Mouse (Mus musculus) lung, postnatal 0 days (tissue): Measurements from ENCODE around the gene Wnt10b. TPM values are rescaled to one million over a fixed set of nuclear protein-coding genes. Genes with fewer than 3 reads are reported as not detected.

Source experiments
- ATAC-seq: fragments of 200-750 bp; cut with Nextera tagmentation; 2 replicates; pipeline ENCODE4 v1.8.0; 2017; ENCODE audit warnings: moderate library complexity
- DNase-seq: peaks from one replicate; pipeline ENCODE4 v3.0.0-alpha.2; 2016; ENCODE audit warnings: low spot score
- H3K27ac ChIP-seq: fragments of 300-500 bp; sonication (generic); 2 replicates; pipeline ENCODE4 v1.5.1; 2014; ENCODE audit warnings: antibody characterized with exemption, mild to moderate bottlenecking, low read length, mixed read lengths
- H3K27me3 ChIP-seq: fragments of 300-500 bp; sonication (generic); replicated peaks from 2 replicates; pipeline ENCODE4 v1.6.1; 2014; ENCODE audit warnings: low read length, mixed read lengths; ENCODE audit not compliant: insufficient read depth
- H3K36me3 ChIP-seq: fragments of 300-500 bp; sonication (generic); 2 replicates; pipeline ENCODE4 v1.6.1; 2014; ENCODE audit warnings: low read length, mixed read lengths; ENCODE audit not compliant: insufficient read depth
- H3K4me1 ChIP-seq: fragments of 300-500 bp; sonication (generic); 2 replicates; pipeline ENCODE4 v1.6.1; 2014; ENCODE audit warnings: antibody characterized with exemption, low read depth, low read length, mixed read lengths; ENCODE audit not compliant: insufficient read depth
- H3K4me2 ChIP-seq: fragments of 300-500 bp; sonication (generic); replicated peaks from 2 replicates; pipeline ENCODE4 v1.6.1; 2014; ENCODE audit warnings: low read depth, mild to moderate bottlenecking, low read length, moderate library complexity, mixed read lengths
- H3K4me3 ChIP-seq: fragments of 300-500 bp; sonication (generic); 2 replicates; pipeline ENCODE4 v1.5.1; 2014; ENCODE audit warnings: low read depth, low read length
- H3K9ac ChIP-seq: fragments of 300-500 bp; sonication (generic); replicated peaks from 2 replicates; pipeline ENCODE4 v1.6.1; 2014; ENCODE audit warnings: low read depth, mild to moderate bottlenecking
- H3K9me3 ChIP-seq: fragments of 300-500 bp; sonication (generic); 2 replicates; pipeline ENCODE4 v1.6.1; 2016; ENCODE audit warnings: low read length, mixed read lengths
- CTCF ChIP-seq: IDR thresholded peaks from 2 replicates; pipeline ENCODE4 v1.5.1; 2016; ENCODE audit warnings: antibody characterized with exemption, mild to moderate bottlenecking
- EP300 ChIP-seq: IDR thresholded peaks from 2 replicates; pipeline ENCODE4 v1.6.1; 2016; ENCODE audit warnings: antibody characterized with exemption, mild to moderate bottlenecking, control low read depth
- WGBS: fragments of 180-500 bp; shearing (Covaris S2); extraction: QIAGEN DNeasy Blood & Tissue Kit; methylation state at CpG from one replicate; pipeline ENCODE4 v1.1.7; 2014; 5-methylcytosine and 5-hydroxymethylcytosine counted together
- polyA plus RNA-seq: library from polyadenylated mRNA; unstranded; fragments of >200 nt; fragmentation: Nextera tagmentation; extraction: Ambion mirVana; gene quantifications from 2 replicates; pipeline ENCODE4 v1.2.1, GENCODE M21; 2015

Gene Wnt10b
- polyA plus RNA-seq, 1 experiment from 2014 or later, result 0.13 TPM

GRCm38 (mm10) chr15:98726746-98727145 lies 51.2 kb downstream of the Wnt10b start:
- H3K27ac ChIP-seq, result no peak overlapping the region
- WGBS, result 47% methylated on average over 7 of the region's 7 CpGs
- no peaks in the 10 kb centered on the region for H3K36me3 ChIP-seq
- no peaks in the 10 kb centered on the region for H3K9me3 ChIP-seq
- no peaks in the 10 kb centered on the region for H3K27me3 ChIP-seq
- DNase-seq (no peak), ATAC-seq (no peak)
- TF ChIP-seq CTCF (no peak), EP300 (no peak)
- no peak overlapping the region for H3K4me3 ChIP-seq
- H3K4me2 ChIP-seq, result peak overlapping the region; percentile 96
- no peak overlapping the region; the same call in 1 of the 2 replicates for H3K9ac ChIP-seq
- peaks cover 12% of the 10 kb centered on the region for H3K4me1 ChIP-seq

GRCm38 (mm10) chr15:98726079-98726478 lies 51.9 kb downstream of the Wnt10b start:
- Histone ChIP-seq H3K4me3 (no peak overlapping the region), H3K27ac (no peak overlapping the region), H3K4me2 (no peak overlapping the region), H3K36me3 (no peaks in the 10 kb centered on the region), H3K9ac (no peak overlapping the region), H3K27me3 (no peaks in the 10 kb centered on the region), H3K9me3 (no peaks in the 10 kb centered on the region), H3K4me1 (peaks cover 12% of the 10 kb centered on the region)
- WGBS, result 69% methylated on average over 4 of the region's 4 CpGs
- TF ChIP-seq CTCF, result no peak
- no peak for TF ChIP-seq EP300
- DNase-seq (no peak), ATAC-seq (no peak)

GRCm38 (mm10) chr15:98724441-98724840 lies 53.5 kb downstream of the Wnt10b start:
- peak; percentile 10; the same call in 1 of the 2 replicates for ATAC-seq
- Histone ChIP-seq H3K4me3 (no peak overlapping the region), H3K4me1 (peaks cover 12% of the 10 kb centered on the region), H3K9me3 (no peaks in the 10 kb centered on the region), H3K9ac (no peak overlapping the region), H3K27me3 (no peaks in the 10 kb centered on the region), H3K4me2 (no peak overlapping the region), H3K27ac (no peak overlapping the region), H3K36me3 (no peaks in the 10 kb centered on the region)
- DNase-seq, result no peak
- no peak for TF ChIP-seq EP300
- TF ChIP-seq CTCF, result no peak
- WGBS, result 24% methylated on average over 16 of the region's 19 CpGs

- Histone ChIP-seq H3K27ac (no peak overlapping the region), H3K4me1 (peaks cover 12% of the 10 kb centered on the region), H3K9ac (no peak overlapping the region), H3K9me3 (no peaks in the 10 kb centered on the region), H3K4me3 (no peak overlapping the region), H3K27me3 (no peaks in the 10 kb centered on the region), H3K4me2 (no peak overlapping the region), H3K36me3 (no peaks in the 10 kb centered on the region)
- DNase-seq (peak; percentile 37), ATAC-seq (0 out of 2 replicates have a peak, but pooled peaks have one; percentile 41)
- 39% methylated on average over 14 of the region's 14 CpGs for WGBS
- TF ChIP-seq EP300 (no peak), CTCF (no peak)
Observed at GRCm38 (mm10) chr15:98722854-98723253, 55.1 kb downstream of the Wnt10b start.

GRCm38 (mm10) chr15:98722191-98722590 lies 55.8 kb downstream of the Wnt10b start:
- Histone ChIP-seq H3K9me3 (no peaks in the 10 kb centered on the region), H3K27ac (no peak overlapping the region), H3K4me1 (peaks cover 10% of the 10 kb centered on the region), H3K9ac (no peak overlapping the region), H3K36me3 (no peaks in the 10 kb centered on the region), H3K27me3 (no peaks in the 10 kb centered on the region), H3K4me2 (no peak overlapping the region), H3K4me3 (no peak overlapping the region)
- no peak for DNase-seq
- WGBS, result 73% methylated on average over 8 of the region's 8 CpGs
- ATAC-seq, result no peak
- TF ChIP-seq CTCF, result no peak
- TF ChIP-seq EP300, result no peak

Other genes with a start within 250 kb of the Wnt10b start
- gene Kansl2, start 243.9 kb downstream of the Wnt10b start, polyA plus RNA-seq, result 50.4 and 56.0 TPM in 2 replicates
- 31.0 and 32.2 TPM in 2 replicates for gene Ccnt1, start 207.2 kb downstream of the Wnt10b start, polyA plus RNA-seq
- 0.31 TPM in 1 of 2 replicates, not detected in the other for gene 4930415O20Rik, start 207.1 kb downstream of the Wnt10b start, polyA plus RNA-seq
- gene Adcy6, start 168.1 kb downstream of the Wnt10b start, polyA plus RNA-seq, result 9.2 and 12.1 TPM in 2 replicates
- 7.4 and 10.7 TPM in 2 replicates for gene Cacnb3, start 147.3 kb downstream of the Wnt10b start, polyA plus RNA-seq
- gene Ddx23, start 115.3 kb downstream of the Wnt10b start, polyA plus RNA-seq, result 14.5 and 17.5 TPM in 2 replicates
- 3.1 and 3.9 TPM in 2 replicates for gene Rnd1, start 100.7 kb downstream of the Wnt10b start, polyA plus RNA-seq
- gene Ccdc65, start 69.9 kb downstream of the Wnt10b start, polyA plus RNA-seq, result 3.7 and 5.1 TPM in 2 replicates
- gene Fkbp11, start 50.0 kb downstream of the Wnt10b start, polyA plus RNA-seq, result 45.2 and 45.5 TPM in 2 replicates
- 47.1 and 56.0 TPM in 2 replicates for gene Arf3, start 14.9 kb downstream of the Wnt10b start, polyA plus RNA-seq
- gene Wnt1, start 11.7 kb upstream of the Wnt10b start, polyA plus RNA-seq, result not detected in 2 replicates
- 0.04 TPM in 2 replicates for gene Ddn, start 31.3 kb upstream of the Wnt10b start, polyA plus RNA-seq
- gene Prkag1, start 53.4 kb upstream of the Wnt10b start, polyA plus RNA-seq, result 72.2 and 76.7 TPM in 2 replicates
- gene Kmt2d, start 93.1 kb upstream of the Wnt10b start, polyA plus RNA-seq, result 8.7 and 11.1 TPM in 2 replicates
- 8.1 and 10.2 TPM in 2 replicates for gene Rhebl1, start 116.4 kb upstream of the Wnt10b start, polyA plus RNA-seq
- gene Dhh, start 120.4 kb upstream of the Wnt10b start, polyA plus RNA-seq, result 5.1 and 6.6 TPM in 2 replicates
- gene Lmbr1l, start 140.1 kb upstream of the Wnt10b start, polyA plus RNA-seq, result 16.5 and 17.0 TPM in 2 replicates
- gene Tuba1b, start 156.4 kb upstream of the Wnt10b start, polyA plus RNA-seq, result 415 and 427 TPM in 2 replicates
- gene Gm49450, start 175.4 kb upstream of the Wnt10b start, polyA plus RNA-seq, result not detected in 2 replicates
- gene Tuba1a, start 175.6 kb upstream of the Wnt10b start, polyA plus RNA-seq, result 881 and 945 TPM in 2 replicates